Comparison of ENCODE assay signal across 9 mouse cellular contexts in the genomic region with DNA sequence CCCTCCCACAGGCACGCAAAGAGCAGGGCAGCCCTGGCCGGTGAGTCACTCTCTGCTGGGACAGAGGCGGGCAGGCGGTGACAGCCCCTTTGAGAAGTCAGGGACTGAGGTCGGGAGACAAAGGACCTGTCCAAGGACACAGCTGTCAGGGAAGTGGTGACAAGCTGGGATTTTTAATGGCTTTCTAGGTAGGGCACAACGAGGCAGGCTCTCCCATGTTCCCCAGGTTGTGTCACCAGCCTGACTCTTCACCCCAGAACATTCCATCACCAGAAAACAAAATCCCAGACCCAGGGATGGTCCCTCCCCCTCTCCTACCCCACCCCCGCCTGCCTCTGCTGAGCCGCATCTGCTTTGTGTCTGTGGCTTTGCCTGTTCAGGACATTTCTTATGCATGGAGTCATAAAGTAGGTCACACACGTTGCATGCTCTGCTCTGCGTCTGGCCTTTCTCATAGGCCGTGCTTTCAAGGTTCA. TPM values are rescaled to one million over a fixed set of nuclear protein-coding genes. Genes with fewer than 3 reads are reported as not detected.
DNase-seq lines count a peak whose midpoint lies in the region; ATAC-seq and TF ChIP-seq lines count a peak whose summit lies in the region.
"Had no signal": no experiment of that assay in that cellular context is flagged by ENCODE, and none has a peak within 500 bp of the region (broad histone marks: within the 10 kb centered on the region; RNA-seq: fewer than 3 reads in every experiment).

No protein-coding gene starts in this region.

- no peak overlapping the region for H3K4me3 ChIP-seq in lung, adult 2 months (replicated peaks; ENCODE audit: extremely low read depth, low read depth, low read length)
- H3K4me3 ChIP-seq in intestine, embryonic 14.5 days (ENCODE audit: low read depth, low read length), result no peak overlapping the region

- 47% methylated on average over 11 of the region's 11 CpGs for WGBS in lung, adult 2 months
- WGBS in intestine, embryonic 14.5 days, result 16% methylated on average over 11 of the region's 11 CpGs

- H3K4me2 ChIP-seq in intestine, embryonic 14.5 days (ENCODE audit: low read length), result no peak overlapping the region

- H3K36me3 ChIP-seq in intestine, embryonic 14.5 days (ENCODE audit: control insufficient read depth, insufficient read depth, low read length), result no peaks in the 10 kb centered on the region

- peak; percentile 36 for DNase-seq in lung, postnatal 10 days
- no peak for DNase-seq in lung, adult 2 months
- peak; percentile 59 for DNase-seq in embryo, embryonic 10.5 days (ENCODE audit: low spot score)
- DNase-seq in intestine, embryonic 14.5 days (ENCODE audit: low spot score), result no peak
- DNase-seq in thymus, postnatal 25 days, result peak; percentile 38
- no peak for DNase-seq in testis, postnatal 14 days (ENCODE audit: low spot score)
- DNase-seq in ovary, adult 18-20 months (ENCODE audit: low spot score), result no peak
- DNase-seq: cerebellum, postnatal 14 days; kidney, adult 9 months had no signal

- peak overlapping the region; percentile 63 for H3K27ac ChIP-seq in intestine, embryonic 14.5 days (ENCODE audit: low read depth)

- TF ChIP-seq POLR2A in lung, adult 2 months (IDR thresholded peaks at IDR 0.05; ENCODE audit: borderline replicate concordance, extremely low read depth, low read depth, low read length), result no peak

- TF ChIP-seq CTCF in lung, adult 2 months (IDR thresholded peaks at IDR 0.05; ENCODE audit: insufficient read depth, low read length), result no peak

- ATAC-seq in intestine, embryonic 14.5 days (replicated peaks; ENCODE audit: low FRiP score, low TSS enrichment, low read depth), result peak; percentile 73

- no peaks in the 10 kb centered on the region for H3K9me3 ChIP-seq in intestine, embryonic 14.5 days (ENCODE audit: control insufficient read depth, low read length)

- no peaks in the 10 kb centered on the region for H3K27me3 ChIP-seq in intestine, embryonic 14.5 days (replicated peaks; ENCODE audit: control insufficient read depth, insufficient read depth, low read length)

- no peak overlapping the region for H3K9ac ChIP-seq in intestine, embryonic 14.5 days (ENCODE audit: low read length)

- no peaks in the 10 kb centered on the region for H3K4me1 ChIP-seq in lung, adult 2 months (ENCODE audit: control insufficient read depth, insufficient read depth, low read length)
- H3K4me1 ChIP-seq in intestine, embryonic 14.5 days (replicated peaks; ENCODE audit: control insufficient read depth, insufficient read depth, low read length), result peaks cover 16% of the 10 kb centered on the region

RNA-seq across cellular contexts. Expression of a gene that starts 15.0 kb away (rescaled TPM):
- polyA plus RNA-seq in lung, adult 2 months (2012; rRNA removed), result 70.8 and 85.0 TPM in 2 replicates
- polyA plus RNA-seq in intestine, embryonic 14.5 days (2014; fragmentation: Nextera tagmentation; extraction: Ambion mirVana), result 17.4 and 19.2 TPM in 2 replicates

Comparison
In these comparisons a context has a peak if more than half of its experiments do, and no peak if none do; other contexts are left out.
1. DNase-seq: peak in lung, postnatal 10 days (single experiment), embryo, embryonic 10.5 days (single experiment) and thymus, postnatal 25 days (single experiment); none in lung, adult 2 months (single experiment), intestine, embryonic 14.5 days (single experiment), testis, postnatal 14 days (single experiment) and ovary, adult 18-20 months (single experiment).